Mouse (Mus musculus) cerebellum, adult 8-10 months (tissue): ENCODE measurements around the gene Olfr1497.
"Not testable (repeated sequence)": the region's sequence is repeated elsewhere in the genome, so short reads cannot be mapped to it uniquely, and the experiment has no call there.

Experiments
- DNase-seq: peaks from one replicate; pipeline ENCODE4 v3.0.0; 2022

The Olfr1497 gene

GRCm38 (mm10) chr19:13798102-13798501, at the start of gene Olfr1497:
Gene Olfr1497 (minus strand): TSS chr19:13798202.
- no peak for DNase-seq

GRCm38 (mm10) chr19:13830388-13830787, 32.4 kb upstream of the Olfr1497 start, which contains the start of gene Olfr1500:
Gene Olfr1500 (minus strand): TSS chr19:13830488.
- no peak for DNase-seq

- DNase-seq, result no peak
These were observed 30.4 kb upstream of the Olfr1497 start for GRCm38 (mm10) chr19:13828447-13828846.

- no peak for DNase-seq
These were observed 22.8 kb upstream of the Olfr1497 start for GRCm38 (mm10) chr19:13820847-13821246.

GRCm38 (mm10) chr19:13819347-13819746, 21.3 kb upstream of the Olfr1497 start, which contains the start of gene Olfr1499:
Gene Olfr1499 (minus strand): TSS chr19:13819447.
- no peak for DNase-seq

GRCm38 (mm10) chr19:13818827-13819226, 20.8 kb upstream of the Olfr1497 start:
- DNase-seq, result no peak

GRCm38 (mm10) chr19:13812823-13813222, 14.8 kb upstream of the Olfr1497 start:
- no peak for DNase-seq

GRCm38 (mm10) chr19:13805486-13805885, 7.5 kb upstream of the Olfr1497 start:
- DNase-seq, result not testable (repeated sequence)

- no peak for DNase-seq
These were observed 20.4 kb downstream of the Olfr1497 start, which contains the start of gene Olfr1496 for GRCm38 (mm10) chr19:13777578-13777977. Gene Olfr1496 (plus strand): TSS chr19:13777878.

- peak; percentile 14 for DNase-seq
These were observed 29.3 kb downstream of the Olfr1497 start for GRCm38 (mm10) chr19:13768565-13769276.

GRCm38 (mm10) chr19:13764306-13764705, 33.7 kb downstream of the Olfr1497 start, which contains the start of gene Olfr1495:
Gene Olfr1495 (plus strand): TSS chr19:13764606.
- DNase-seq, result no peak

- peak; percentile 16 for DNase-seq
These were observed 48.6 kb downstream of the Olfr1497 start for GRCm38 (mm10) chr19:13749366-13749765.
